Mouse (Mus musculus) brain, embryonic 14.5 days (tissue): ENCODE measurements around the gene Dcpp3. TPM values are rescaled to one million over a fixed set of nuclear protein-coding genes. Genes with fewer than 3 reads are reported as not detected.

ENCODE experiments used
- DNase-seq: peaks from one replicate; pipeline ENCODE4 v3.0.0-alpha.2; 2011; ENCODE audit warnings: low read depth
- CTCF ChIP-seq: fragments of 200-500 bp; IDR thresholded peaks from 2 replicates; pipeline ENCODE4 v1.5.1; 2012; ENCODE audit warnings: inconsistent platforms, mild to moderate bottlenecking, moderate library complexity, borderline replicate concordance; ENCODE audit not compliant: insufficient read depth, insufficient read length; ENCODE audit errors: extremely low read depth
- POLR2A ChIP-seq: fragments of 200-500 bp; IDR thresholded peaks from 2 replicates; pipeline ENCODE4 v1.6.1; 2012; ENCODE audit warnings: mild to moderate bottlenecking, inconsistent platforms, borderline replicate concordance; ENCODE audit not compliant: poor library complexity, insufficient read depth, insufficient read length, severe bottlenecking; ENCODE audit errors: extremely low read depth
- polyA plus RNA-seq: library from polyadenylated mRNA; depleted of rRNA; stranded (reverse); fragments of >200 nt; gene quantifications from 2 replicates; pipeline ENCODE4 v1.2.3, GENCODE M21; 2012; rRNA removed

Dcpp3 gene
- polyA plus RNA-seq, 1 experiment = not detected

- no peak for DNase-seq
Observed at GRCm38 (mm10) chr17:23955174-23955573, 37.9 kb downstream of the Dcpp3 start, which contains the start of gene Sbpl. Sbpl (minus strand) TSS chr17:23955274.

GRCm38 (mm10) chr17:23960084-23960738 lies 43.0 kb downstream of the Dcpp3 start:
- DNase-seq = peak; percentile 92
- TF ChIP-seq CTCF (peak; percentile 96), POLR2A (no peak)

More at GRCm38 (mm10) chr17:23955174-23955573, 37.9 kb downstream of the Dcpp3 start, which contains the start of gene Sbpl:
- TF ChIP-seq CTCF (no peak), POLR2A (no peak)

GRCm38 (mm10) chr17:23961573-23962122 lies 44.4 kb downstream of the Dcpp3 start:
- TF ChIP-seq CTCF = no peak
- no peak for TF ChIP-seq POLR2A
- DNase-seq = no peak

DNA sequence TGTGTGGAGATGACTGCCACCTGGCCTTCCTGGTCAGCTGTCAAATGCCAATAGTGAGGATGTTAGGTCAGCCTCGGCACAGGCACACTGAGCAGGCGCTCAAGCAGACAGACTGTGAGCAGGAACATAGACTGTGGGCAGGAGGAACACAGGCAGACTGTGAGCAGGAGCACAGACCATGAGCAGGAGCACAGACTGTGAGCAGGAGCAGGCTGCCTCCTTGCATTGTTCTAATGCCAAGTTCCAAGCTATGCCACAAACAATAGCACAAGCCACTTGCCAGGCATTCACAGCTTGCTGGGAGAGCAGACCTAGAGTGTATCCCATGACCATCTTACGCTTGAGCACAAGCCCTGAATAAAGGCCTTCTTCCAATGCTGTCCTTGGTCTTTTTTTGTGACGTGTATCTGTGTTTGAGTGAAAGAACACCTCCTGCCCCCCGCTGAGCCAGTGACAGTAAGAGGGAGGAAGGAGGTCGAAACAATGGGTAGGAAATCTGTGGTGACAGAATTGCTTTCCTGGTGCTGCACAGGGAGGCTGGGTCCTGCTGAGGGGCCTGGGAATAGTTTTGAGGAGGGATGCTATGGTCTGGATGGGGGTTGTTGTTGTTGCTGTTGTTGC lies 48.7 kb downstream of the Dcpp3 start:
- TF ChIP-seq CTCF = no peak
- peak; percentile 27 for DNase-seq

- TF ChIP-seq POLR2A = no peak
Observed at GRCm38 (mm10) chr17:23966658-23967401, 49.6 kb downstream of the Dcpp3 start.

GRCm38 (mm10) chr17:23968780-23969179 lies 51.5 kb downstream of the Dcpp3 start:
- no peak for TF ChIP-seq CTCF
- no peak for TF ChIP-seq POLR2A
- no peak for DNase-seq

More at GRCm38 (mm10) chr17:23966658-23967401, 49.6 kb downstream of the Dcpp3 start:
- DNase-seq = no peak

Other genes starting within 250 kb of the Dcpp3 start
- 67.6 and 81.2 TPM in 2 replicates for gene Hcfc1r1, start 243.9 kb upstream of the Dcpp3 start, polyA plus RNA-seq
- gene Thoc6, start 243.6 kb upstream of the Dcpp3 start, polyA plus RNA-seq = 38.7 and 54.6 TPM in 2 replicates
- 1.7 and 2.1 TPM in 2 replicates for gene Tnfrsf12a, start 240.0 kb upstream of the Dcpp3 start, polyA plus RNA-seq
- 0.83 and 1.3 TPM in 2 replicates for gene Cldn6, start 238.2 kb upstream of the Dcpp3 start, polyA plus RNA-seq
- gene Cldn9, start 233.4 kb upstream of the Dcpp3 start, polyA plus RNA-seq = 0.92 and 0.93 TPM in 2 replicates
- 0.14 and 0.28 TPM in 2 replicates for gene 1520401A03Rik, start 194.7 kb upstream of the Dcpp3 start, polyA plus RNA-seq
- gene Pkmyt1, start 191.1 kb upstream of the Dcpp3 start, polyA plus RNA-seq = 24.4 and 47.9 TPM in 2 replicates
- 33.3 and 41.0 TPM in 2 replicates for gene Paqr4, start 176.6 kb upstream of the Dcpp3 start, polyA plus RNA-seq
- gene Kremen2, start 171.6 kb upstream of the Dcpp3 start, polyA plus RNA-seq = 2.8 and 3.7 TPM in 2 replicates
- 110 and 150 TPM in 2 replicates for gene Flywch1, start 145.9 kb upstream of the Dcpp3 start, polyA plus RNA-seq
- gene Flywch2, start 131.4 kb upstream of the Dcpp3 start, polyA plus RNA-seq = 54.6 and 59.4 TPM in 2 replicates
- 749 and 826 TPM in 2 replicates for gene Srrm2, start 126.9 kb upstream of the Dcpp3 start, polyA plus RNA-seq
- gene Elob, start 88.3 kb upstream of the Dcpp3 start, polyA plus RNA-seq = 824 and 1,130 TPM in 2 replicates
- 0.38 and 0.54 TPM in 2 replicates for gene Prss33, start 81.4 kb upstream of the Dcpp3 start, polyA plus RNA-seq
- 0.04 and 0.24 TPM in 2 replicates for gene Prss32, start 73.6 kb upstream of the Dcpp3 start, polyA plus RNA-seq
- 1.3 and 2.1 TPM in 2 replicates for gene Prss41, start 73.3 kb upstream of the Dcpp3 start, polyA plus RNA-seq
- gene Prss21, start 49.4 kb upstream of the Dcpp3 start, polyA plus RNA-seq = not detected in 2 replicates
- gene Dcpp1, start 36.6 kb upstream of the Dcpp3 start, polyA plus RNA-seq = not detected in 2 replicates
- not detected in 2 replicates for gene Dcpp2, start 36.6 kb upstream of the Dcpp3 start, polyA plus RNA-seq
- not detected in 2 replicates for gene Sbp, start 24.2 kb downstream of the Dcpp3 start, polyA plus RNA-seq
- gene Sbpl, start 37.8 kb downstream of the Dcpp3 start, polyA plus RNA-seq = not detected in 2 replicates
- 0.05 and 0.15 TPM in 2 replicates for gene Prss30, start 63.1 kb downstream of the Dcpp3 start, polyA plus RNA-seq
- gene Prss22, start 80.6 kb downstream of the Dcpp3 start, polyA plus RNA-seq = 0.11 TPM in 1 of 2 replicates, not detected in the other
- gene Prss27, start 120.7 kb downstream of the Dcpp3 start, polyA plus RNA-seq = 0.10 TPM in 1 of 2 replicates, not detected in the other
- 71.1 and 87.6 TPM in 2 replicates for gene Kctd5, start 156.0 kb downstream of the Dcpp3 start, polyA plus RNA-seq
- gene Pdpk1, start 233.5 kb downstream of the Dcpp3 start, polyA plus RNA-seq = 28.2 and 37.3 TPM in 2 replicates
- 37.2 and 40.7 TPM in 2 replicates for gene Amdhd2, start 246.3 kb downstream of the Dcpp3 start, polyA plus RNA-seq